Mouse (Mus musculus) liver, adult 2 months (tissue): Measurements from ENCODE around the gene B430306N03Rik.

Experiments
- CTCF ChIP-seq: fragments of 200-500 bp; IDR thresholded peaks from 2 replicates; pipeline ENCODE4 v1.5.1; 2011; ENCODE audit warnings: low read depth, low read length, control low read depth
- POLR2A ChIP-seq: fragments of 200-500 bp; IDR thresholded peaks from 2 replicates; pipeline ENCODE4 v1.6.1; 2011; ENCODE audit warnings: low read length, control low read depth; ENCODE audit not compliant: insufficient read depth; ENCODE audit errors: extremely low read depth

- TF ChIP-seq CTCF: no peak
- TF ChIP-seq POLR2A: no peak
Observed at GRCm38 (mm10) chr17:48278381-48278780, 37.6 kb upstream of the B430306N03Rik start.
